Mouse (Mus musculus) embryonic fibroblast, embryonic 13.5 days (primary cell): Measurements from ENCODE around the gene Zfp266.

ENCODE experiments used
- CTCF ChIP-seq: IDR thresholded peaks from 2 replicates; pipeline ENCODE4 v1.5.1; 2011; ENCODE audit warnings: mild to moderate bottlenecking, control low read depth, low read length, moderate library complexity, borderline replicate concordance; ENCODE audit not compliant: insufficient read depth
- POLR2A ChIP-seq: IDR thresholded peaks from 2 replicates; pipeline ENCODE4 v1.6.1; 2011; ENCODE audit warnings: low read depth, mild to moderate bottlenecking, control low read depth, low read length, moderate library complexity

- TF ChIP-seq POLR2A (no peak), CTCF (no peak)
Measured at GRCm38 (mm10) chr9:20517727-20518126, 3.5 kb downstream of the Zfp266 start.
